Mouse (Mus musculus): Measurements from ENCODE around the gene Mea1.

- no peak for TF ChIP-seq CTCF (IDR thresholded peaks at IDR 0.05; ENCODE audit: low read depth)
- no peak for TF ChIP-seq EP300 (IDR thresholded peaks at IDR 0.05; ENCODE audit: low read depth)
Observed at GRCm38 (mm10) chr17:46661351-46661750, 17.2 kb upstream of the Mea1 start.

Measured in heart, postnatal 0 days (tissue).